Mouse (Mus musculus): ENCODE measurements around the gene Foxp3. TPM values are rescaled to one million over a fixed set of nuclear protein-coding genes. Genes with fewer than 3 reads are reported as not detected.
A peak's percentile ranks its signal among the peaks of the same experiment; 100 is the strongest.

Gene Foxp3
- polyA plus RNA-seq, 1 experiment from 2014 or later = 0.06 TPM

- 90% methylated on average over 2 of the region's 2 CpGs for WGBS
- Histone ChIP-seq H3K4me2 (no peak overlapping the region), H3K36me3 (no peaks in the 10 kb centered on the region), H3K4me3 (no peak overlapping the region), H3K9ac (no peak overlapping the region), H3K27ac (replicated peaks) (no peak overlapping the region), H3K9me3 (no peaks in the 10 kb centered on the region), H3K27me3 (no peaks in the 10 kb centered on the region), H3K4me1 (replicated peaks) (no peaks in the 10 kb centered on the region)
- ATAC-seq (ENCODE audit: low FRiP score, low read depth) = no peak
Measured at GRCm38 (mm10) chrX:7581151-7581550, 7.7 kb downstream of the Foxp3 start.

GRCm38 (mm10) chrX:7583881-7584280, 10.4 kb downstream of the Foxp3 start:
- WGBS = 97% methylated on average over 11 of the region's 11 CpGs
- H3K9me3 ChIP-seq = no peaks in the 10 kb centered on the region
- H3K27ac ChIP-seq (replicated peaks) = no peak overlapping the region
- no peaks in the 10 kb centered on the region for H3K27me3 ChIP-seq
- no peaks in the 10 kb centered on the region for H3K36me3 ChIP-seq
- no peak overlapping the region for H3K4me2 ChIP-seq
- no peak overlapping the region for H3K9ac ChIP-seq
- no peak overlapping the region for H3K4me3 ChIP-seq
- ATAC-seq (ENCODE audit: low FRiP score, low read depth) = no peak
- H3K4me1 ChIP-seq (replicated peaks) = no peaks in the 10 kb centered on the region

GRCm38 (mm10) chrX:7586356-7586755, 12.9 kb downstream of the Foxp3 start:
- H3K4me3 ChIP-seq = no peak overlapping the region
- H3K4me1 ChIP-seq (replicated peaks) = no peaks in the 10 kb centered on the region
- no peaks in the 10 kb centered on the region for H3K27me3 ChIP-seq
- no peak overlapping the region for H3K27ac ChIP-seq (replicated peaks)
- H3K9me3 ChIP-seq = no peaks in the 10 kb centered on the region
- WGBS = 87% methylated on average over 4 of the region's 5 CpGs
- no peak overlapping the region for H3K9ac ChIP-seq
- no peaks in the 10 kb centered on the region for H3K36me3 ChIP-seq
- no peak for ATAC-seq (ENCODE audit: low FRiP score, low read depth)
- no peak overlapping the region for H3K4me2 ChIP-seq

GRCm38 (mm10) chrX:7595371-7595770, 21.9 kb downstream of the Foxp3 start:
- no peak for ATAC-seq (ENCODE audit: low FRiP score, low read depth)
- H3K36me3 ChIP-seq = no peaks in the 10 kb centered on the region
- no peak overlapping the region for H3K27ac ChIP-seq (replicated peaks)
- H3K9me3 ChIP-seq = no peaks in the 10 kb centered on the region
- no peaks in the 10 kb centered on the region for H3K4me1 ChIP-seq (replicated peaks)
- H3K4me2 ChIP-seq = no peak overlapping the region
- H3K27me3 ChIP-seq = no peaks in the 10 kb centered on the region
- no peak overlapping the region for H3K9ac ChIP-seq
- WGBS = 90% methylated on average over 9 of the region's 9 CpGs
- H3K4me3 ChIP-seq = no peak overlapping the region

GRCm38 (mm10) chrX:7604004-7604403, 30.6 kb downstream of the Foxp3 start:
- no peak overlapping the region for H3K4me3 ChIP-seq
- no peaks in the 10 kb centered on the region for H3K9me3 ChIP-seq
- H3K4me1 ChIP-seq (replicated peaks) = peaks cover 9% of the 10 kb centered on the region
- H3K36me3 ChIP-seq = no peaks in the 10 kb centered on the region
- H3K9ac ChIP-seq = no peak overlapping the region
- ATAC-seq (ENCODE audit: low FRiP score, low read depth) = no peak
- H3K27me3 ChIP-seq = no peaks in the 10 kb centered on the region
- peak overlapping the region; percentile 55; the same call in 1 of the 2 replicates for H3K4me2 ChIP-seq
- 86% methylated on average over 7 of the region's 7 CpGs for WGBS
- H3K27ac ChIP-seq (replicated peaks) = no peak overlapping the region

GRCm38 (mm10) chrX:7604879-7605574, 31.6 kb downstream of the Foxp3 start, which contains the start of gene Ccdc22:
Ccdc22 (minus strand) TSS chrX:7605517.
- 24% methylated on average over 28 of the region's 28 CpGs for WGBS
- Histone ChIP-seq H3K27me3 (no peaks in the 10 kb centered on the region), H3K36me3 (no peaks in the 10 kb centered on the region), H3K9ac (peak within 1 kb of the TSS; percentile 52), H3K9me3 (no peaks in the 10 kb centered on the region), H3K4me1 (replicated peaks) (peaks cover 12% of the 10 kb centered on the region), H3K4me2 (peak within 1 kb of the TSS; percentile 55), H3K4me3 (peak within 1 kb of the TSS; percentile 53), H3K27ac (replicated peaks) (peak within 1 kb of the TSS; percentile 78)
- ATAC-seq (ENCODE audit: low FRiP score, low read depth) = peak; percentile 92

- Histone ChIP-seq H3K36me3 (no peaks in the 10 kb centered on the region), H3K27me3 (no peaks in the 10 kb centered on the region), H3K27ac (replicated peaks) (no peak overlapping the region), H3K9ac (no peak overlapping the region), H3K9me3 (no peaks in the 10 kb centered on the region), H3K4me1 (replicated peaks) (peaks cover 12% of the 10 kb centered on the region), H3K4me2 (no peak overlapping the region; the same call in 1 of the 2 replicates), H3K4me3 (peak overlapping the region; percentile 53; the same call in 1 of the 2 replicates)
- ATAC-seq (ENCODE audit: low FRiP score, low read depth) = peak; percentile 36; the same call in 1 of the 2 replicates
- 51% methylated on average over 8 of the region's 8 CpGs for WGBS
Measured at GRCm38 (mm10) chrX:7605575-7605941, 32.1 kb downstream of the Foxp3 start.

GRCm38 (mm10) chrX:7606783-7607182, 33.3 kb downstream of the Foxp3 start, which contains the start of gene Cacna1f:
Cacna1f (plus strand) TSS chrX:7607083.
- H3K4me2 ChIP-seq = no peak within 1 kb of the TSS
- no peak within 1 kb of the TSS for H3K9ac ChIP-seq
- no peak for ATAC-seq (ENCODE audit: low FRiP score, low read depth)
- WGBS = 82% methylated on average over 6 of the region's 6 CpGs
- H3K4me3 ChIP-seq = no peak within 1 kb of the TSS
- no peaks in the 10 kb centered on the region for H3K36me3 ChIP-seq
- no peak within 1 kb of the TSS for H3K27ac ChIP-seq (replicated peaks)
- H3K27me3 ChIP-seq = no peaks in the 10 kb centered on the region
- peaks cover 12% of the 10 kb centered on the region for H3K4me1 ChIP-seq (replicated peaks)
- no peaks in the 10 kb centered on the region for H3K9me3 ChIP-seq

GRCm38 (mm10) chrX:7610035-7610434, 36.6 kb downstream of the Foxp3 start:
- ATAC-seq (ENCODE audit: low FRiP score, low read depth) = peak; percentile 34; the same call in 1 of the 2 replicates
- 27% methylated on average over 21 of the region's 21 CpGs for WGBS
- peak overlapping the region; percentile 72 for H3K4me2 ChIP-seq
- H3K4me1 ChIP-seq (replicated peaks) = 0 out of 2 replicates have a peak, but pooled peaks cover 3% of the 10 kb centered on the region
- H3K27ac ChIP-seq (replicated peaks) = peak overlapping the region; percentile 65
- peak overlapping the region; percentile 59 for H3K9ac ChIP-seq
- H3K9me3 ChIP-seq = no peaks in the 10 kb centered on the region
- no peaks in the 10 kb centered on the region for H3K27me3 ChIP-seq
- H3K4me3 ChIP-seq = peak overlapping the region; percentile 42
- no peaks in the 10 kb centered on the region for H3K36me3 ChIP-seq

- ATAC-seq (ENCODE audit: low FRiP score, low read depth) = peak; percentile 79
- Histone ChIP-seq H3K9ac (peak overlapping the region; percentile 59), H3K4me3 (peak overlapping the region; percentile 42), H3K27ac (replicated peaks) (peak overlapping the region; percentile 65), H3K4me2 (peak overlapping the region; percentile 72), H3K36me3 (no peaks in the 10 kb centered on the region), H3K9me3 (no peaks in the 10 kb centered on the region), H3K4me1 (replicated peaks) (0 out of 2 replicates have a peak, but pooled peaks cover 3% of the 10 kb centered on the region), H3K27me3 (no peaks in the 10 kb centered on the region)
- WGBS = 29% methylated on average over 26 of the region's 26 CpGs
Measured at GRCm38 (mm10) chrX:7610536-7611258, 37.3 kb downstream of the Foxp3 start.

- Histone ChIP-seq H3K27ac (replicated peaks) (no peak overlapping the region), H3K4me1 (replicated peaks) (no peaks in the 10 kb centered on the region), H3K9me3 (no peaks in the 10 kb centered on the region), H3K27me3 (no peaks in the 10 kb centered on the region), H3K9ac (no peak overlapping the region), H3K4me2 (no peak overlapping the region), H3K36me3 (no peaks in the 10 kb centered on the region), H3K4me3 (no peak overlapping the region)
- no peak for ATAC-seq (ENCODE audit: low FRiP score, low read depth)
- 82% methylated on average over 12 of the region's 12 CpGs for WGBS
Measured at GRCm38 (mm10) chrX:7617889-7618551, 44.6 kb downstream of the Foxp3 start.

GRCm38 (mm10) chrX:7632560-7632959, 59.1 kb downstream of the Foxp3 start:
- WGBS = 87% methylated on average over 6 of the region's 6 CpGs
- no peak overlapping the region for H3K9ac ChIP-seq
- H3K27ac ChIP-seq (replicated peaks) = no peak overlapping the region
- no peak for ATAC-seq (ENCODE audit: low FRiP score, low read depth)
- H3K4me1 ChIP-seq (replicated peaks) = no peaks in the 10 kb centered on the region
- no peak overlapping the region for H3K4me2 ChIP-seq
- no peaks in the 10 kb centered on the region for H3K9me3 ChIP-seq
- no peak overlapping the region for H3K4me3 ChIP-seq
- H3K36me3 ChIP-seq = no peaks in the 10 kb centered on the region
- no peaks in the 10 kb centered on the region for H3K27me3 ChIP-seq
